12 mouse cellular contexts compared by ENCODE assay signal in genomic region chr6:101921186-101921585, GRCm38 (mm10).
DNase-seq lines count a peak whose midpoint lies in the region; ATAC-seq lines count a peak whose summit lies in the region.
"Had no signal": no experiment of that assay in that cellular context is flagged by ENCODE, and none has a peak within 500 bp of the region (broad histone marks: within the 10 kb centered on the region; RNA-seq: fewer than 3 reads in every experiment).

No protein-coding gene starts in this region.

- 0 out of 2 replicates have a peak, but pooled peaks have one; percentile 12 for ATAC-seq in embryonic facial prominence, embryonic 14.5 days (ENCODE audit: low read depth)
- ATAC-seq: activated CD4-positive, CD25-positive, alpha-beta regulatory T cell, adult 4 months had no signal

- H3K4me3 ChIP-seq in embryonic facial prominence, embryonic 14.5 days (ENCODE audit: low read depth, low read length): no peak overlapping the region
- no peak overlapping the region for H3K4me3 ChIP-seq in embryonic facial prominence, embryonic 10.5 days
- H3K4me3 ChIP-seq: erythroblast, embryonic 14.5 days; heart, embryonic 15.5 days; limb, embryonic 12.5 days had no signal

- H3K36me3 ChIP-seq in embryonic facial prominence, embryonic 14.5 days (ENCODE audit: control insufficient read depth, insufficient read depth, low read length): no peaks in the 10 kb centered on the region
- H3K36me3 ChIP-seq in embryonic facial prominence, embryonic 10.5 days (replicated peaks): no peaks in the 10 kb centered on the region
- H3K36me3 ChIP-seq: heart, embryonic 15.5 days; limb, embryonic 12.5 days had no signal

- peak; percentile 62 for DNase-seq in embryonic facial prominence, embryonic 14.5 days (ENCODE audit: low spot score)
- DNase-seq in embryonic facial prominence, embryonic 10.5 days (ENCODE audit: low spot score): no peak
- peak; percentile 1 for DNase-seq in ovary, postnatal 14 days (ENCODE audit: low spot score)
- DNase-seq in ovary, postnatal 10 days (ENCODE audit: low spot score): no peak
- peak; percentile 15 for DNase-seq in kidney, adult 11 months
- peak; percentile 25 to 55 for DNase-seq in lung, postnatal 4 days
- no peak for DNase-seq in T-cell, adult 2 months (ENCODE audit: low spot score)
- no peak for DNase-seq in gastrocnemius, postnatal 14 days

- H3K27ac ChIP-seq in embryonic facial prominence, embryonic 14.5 days (replicated peaks; ENCODE audit: low read depth, low read length): no peak overlapping the region
- H3K27ac ChIP-seq in embryonic facial prominence, embryonic 10.5 days (replicated peaks): no peak overlapping the region
- H3K27ac ChIP-seq: heart, embryonic 15.5 days; limb, embryonic 12.5 days had no signal

- intact Hi-C loops in gastrocnemius, postnatal 14 days (cut with DNase I; ENCODE audit: low total_unique reads): no loop called here

- H3K9ac ChIP-seq in embryonic facial prominence, embryonic 14.5 days (ENCODE audit: low read depth, low read length): no peak overlapping the region
- H3K9ac ChIP-seq: heart, embryonic 15.5 days; limb, embryonic 12.5 days had no signal

- H3K9me3 ChIP-seq in embryonic facial prominence, embryonic 14.5 days (ENCODE audit: control insufficient read depth, low read length): no peaks in the 10 kb centered on the region
- H3K9me3 ChIP-seq in embryonic facial prominence, embryonic 10.5 days: no peaks in the 10 kb centered on the region
- H3K9me3 ChIP-seq: heart, embryonic 15.5 days; limb, embryonic 12.5 days had no signal

- no peaks in the 10 kb centered on the region for H3K27me3 ChIP-seq in embryonic facial prominence, embryonic 14.5 days (replicated peaks; ENCODE audit: control insufficient read depth, insufficient read depth, low read length)
- H3K27me3 ChIP-seq in embryonic facial prominence, embryonic 10.5 days (replicated peaks; ENCODE audit: low read depth, poor library complexity, severe bottlenecking): no peaks in the 10 kb centered on the region
- H3K27me3 ChIP-seq: heart, embryonic 15.5 days; limb, embryonic 12.5 days had no signal

- no peak overlapping the region for H3K4me2 ChIP-seq in embryonic facial prominence, embryonic 14.5 days (ENCODE audit: low read depth, low read length)
- H3K4me2 ChIP-seq: heart, embryonic 15.5 days; limb, embryonic 12.5 days had no signal

- H3K4me1 ChIP-seq in embryonic facial prominence, embryonic 14.5 days (ENCODE audit: control insufficient read depth, insufficient read depth, low read length): no peaks in the 10 kb centered on the region
- no peaks in the 10 kb centered on the region for H3K4me1 ChIP-seq in embryonic facial prominence, embryonic 10.5 days
- H3K4me1 ChIP-seq: heart, embryonic 15.5 days; limb, embryonic 12.5 days had no signal

Comparison
In these comparisons a context has a peak if more than half of its experiments do, and no peak if none do; other contexts are left out.
1. DNase-seq: peak in embryonic facial prominence, embryonic 14.5 days (single experiment), ovary, postnatal 14 days (single experiment), kidney, adult 11 months (single experiment) and lung, postnatal 4 days (2 of 2); none in embryonic facial prominence, embryonic 10.5 days (single experiment), ovary, postnatal 10 days (single experiment), T-cell, adult 2 months (single experiment) and gastrocnemius, postnatal 14 days (single experiment).